In the genomic region with DNA sequence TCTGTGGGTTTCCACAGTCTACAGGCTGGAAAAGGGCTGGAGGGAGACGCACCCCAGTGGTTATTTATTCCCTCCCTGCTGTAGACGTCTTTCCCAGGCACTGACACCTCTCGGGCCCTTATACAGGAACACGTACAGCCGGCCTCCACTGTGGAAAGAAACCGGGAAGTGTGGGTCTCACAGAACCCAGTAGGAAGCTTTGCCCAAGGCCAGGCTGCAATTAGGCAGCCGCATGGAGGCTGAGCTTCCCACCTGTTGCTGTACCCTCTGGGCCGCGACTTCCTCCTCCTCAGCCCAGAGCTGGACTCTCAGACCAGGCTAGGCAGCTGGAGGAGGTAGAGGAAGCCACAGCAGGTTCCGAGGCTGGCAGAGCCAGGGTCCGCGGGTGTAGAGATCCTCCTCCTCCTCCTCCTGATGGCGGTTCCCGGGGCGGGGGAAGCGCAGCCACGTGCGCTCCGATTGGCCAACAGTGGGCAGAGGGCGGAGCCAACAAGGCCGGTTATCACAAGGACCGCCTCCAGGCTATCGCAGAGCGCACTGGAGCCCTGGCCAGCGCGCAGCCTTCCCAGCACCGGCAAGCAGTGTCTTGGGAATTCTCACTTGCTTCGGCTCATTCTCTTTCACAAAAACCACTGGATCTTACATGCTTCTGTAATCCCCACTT, we compare ENCODE assay signal across 8 mouse cellular contexts. TPM values are rescaled to one million over a fixed set of nuclear protein-coding genes. Genes with fewer than 3 reads are reported as not detected.
DNase-seq lines count a peak whose midpoint lies in the region; ATAC-seq and TF ChIP-seq lines count a peak whose summit lies in the region.

A gene (plus strand): TSS at position 530 of the 664 bp plus-strand sequence.

- peak; percentile 90 for ATAC-seq in granulocyte monocyte progenitor cell, adult 5-6 weeks (replicated peaks; ENCODE audit: poor library complexity, severe bottlenecking)
- peak; percentile 98 for ATAC-seq in intestine, postnatal 0 days

- peaks cover 17% of the 10 kb centered on the region; the same call in 1 of the 2 replicates for H3K4me1 ChIP-seq in embryonic facial prominence, embryonic 10.5 days
- no peaks in the 10 kb centered on the region for H3K4me1 ChIP-seq in intestine, postnatal 0 days (replicated peaks; ENCODE audit: control insufficient read depth, insufficient read depth, low read length)
- peaks cover 28% of the 10 kb centered on the region for H3K4me1 ChIP-seq in midbrain, embryonic 10.5 days

- WGBS in embryonic facial prominence, embryonic 10.5 days = under 1% methylated on average over 28 of the region's 28 CpGs
- 1% methylated on average over 25 of the region's 28 CpGs for WGBS in intestine, postnatal 0 days
- WGBS in midbrain, embryonic 10.5 days = under 1% methylated on average over 28 of the region's 28 CpGs

- no peaks in the 10 kb centered on the region for H3K9me3 ChIP-seq in embryonic facial prominence, embryonic 10.5 days
- H3K9me3 ChIP-seq in intestine, postnatal 0 days (ENCODE audit: control insufficient read depth) = no peaks in the 10 kb centered on the region
- no peaks in the 10 kb centered on the region for H3K9me3 ChIP-seq in midbrain, embryonic 10.5 days (replicated peaks)

- H3K27me3 ChIP-seq in embryonic facial prominence, embryonic 10.5 days (replicated peaks; ENCODE audit: low read depth, poor library complexity, severe bottlenecking) = peaks cover 17% of the 10 kb centered on the region
- H3K27me3 ChIP-seq in intestine, postnatal 0 days (replicated peaks; ENCODE audit: control insufficient read depth, insufficient read depth, low read length) = no peaks in the 10 kb centered on the region
- H3K27me3 ChIP-seq in midbrain, embryonic 10.5 days (ENCODE audit: low read depth, poor library complexity, severe bottlenecking) = peaks cover 15% of the 10 kb centered on the region

- peak within 1 kb of the TSS; percentile 78 for H3K4me3 ChIP-seq in embryonic facial prominence, embryonic 10.5 days
- H3K4me3 ChIP-seq in intestine, postnatal 0 days (ENCODE audit: low read depth, low read length) = peak within 1 kb of the TSS; percentile 69
- peak within 1 kb of the TSS; percentile 72 for H3K4me3 ChIP-seq in midbrain, embryonic 10.5 days

- peak within 1 kb of the TSS; percentile 37 for H3K9ac ChIP-seq in intestine, postnatal 0 days (ENCODE audit: low read depth, low read length)

- DNase-seq in adrenal gland, postnatal 14 days = peak; percentile 95
- peak; percentile 95 for DNase-seq in embryonic facial prominence, embryonic 10.5 days (ENCODE audit: low spot score)
- DNase-seq in left cerebral cortex, postnatal 36 days (ENCODE audit: low spot score in 2 of 2) = peak; percentile 92 to 93
- DNase-seq in midbrain, embryonic 10.5 days (ENCODE audit: low spot score) = peak; percentile 94
- DNase-seq in right cerebral cortex, postnatal 36 days (ENCODE audit: low spot score in 2 of 2) = peak; percentile 90 to 94
- peak; percentile 78 to 88 for DNase-seq in urinary bladder, postnatal 4 days (ENCODE audit: low spot score in 2 of 2)

- intact Hi-C loops in left cerebral cortex, postnatal 36 days (cut with DNase I) = loop anchor here (2.0 to 10.0 kb wide), 4 partner anchors 382 to 531 kb away; no protein-coding TSS in a partner anchor

- H3K27ac ChIP-seq in embryonic facial prominence, embryonic 10.5 days (replicated peaks) = peak within 1 kb of the TSS; percentile 85
- H3K27ac ChIP-seq in intestine, postnatal 0 days (ENCODE audit: low read depth, low read length) = peak within 1 kb of the TSS; percentile 9; the same call in 1 of the 2 replicates
- H3K27ac ChIP-seq in midbrain, embryonic 10.5 days (replicated peaks) = peak within 1 kb of the TSS; percentile 84

- H3K36me3 ChIP-seq in embryonic facial prominence, embryonic 10.5 days (replicated peaks) = no peaks in the 10 kb centered on the region
- no peaks in the 10 kb centered on the region for H3K36me3 ChIP-seq in intestine, postnatal 0 days (ENCODE audit: control insufficient read depth, insufficient read depth)
- H3K36me3 ChIP-seq in midbrain, embryonic 10.5 days = no peaks in the 10 kb centered on the region

- H3K4me2 ChIP-seq in intestine, postnatal 0 days (replicated peaks; ENCODE audit: low read depth) = peak within 1 kb of the TSS; percentile 98

- peak; percentile 49 for TF ChIP-seq CTCF in intestine, postnatal 0 days (IDR thresholded peaks at IDR 0.05; ENCODE audit: low read depth)

RNA-seq across cellular contexts. Expression of the gene that starts here (rescaled TPM):
- 7.5 and 7.8 TPM in 2 replicates for total RNA-seq in adrenal gland, postnatal 14 days (2021)
- polyA plus RNA-seq in embryonic facial prominence, embryonic 10.5 days (2016; fragmentation: Nextera tagmentation; extraction: Ambion mirVana) = 2.4 and 2.7 TPM in 2 replicates
- total RNA-seq in granulocyte monocyte progenitor cell, adult 5-6 weeks (2014; fragmentation: Nextera tagmentation) = 5.4 TPM in 2 replicates
- 15.0 and 18.4 TPM in 2 replicates for total RNA-seq in granulocyte monocyte progenitor cell, adult 5-6 weeks (2017)
- polyA plus RNA-seq in intestine, postnatal 0 days (2015; fragmentation: Nextera tagmentation; extraction: Ambion mirVana) = 0.66 and 0.76 TPM in 2 replicates
- 10 to 100 TPM; 21.1 to 22.0 TPM for total RNA-seq in left cerebral cortex, postnatal 36 days (2021)
- 0.65 and 0.94 TPM in 2 replicates for polyA plus RNA-seq in midbrain, embryonic 10.5 days (2016; fragmentation: Nextera tagmentation; extraction: Ambion mirVana)

Comparison
In these comparisons a context has a peak if more than half of its experiments do, and no peak if none do; other contexts are left out.
1. Peak in every context shown above with its lines: DNase-seq, ATAC-seq, H3K4me3 ChIP-seq and H3K27ac ChIP-seq.
2. Peak in ATAC-seq, H3K4me3 ChIP-seq, H3K27ac ChIP-seq, H3K9ac ChIP-seq and H3K4me2 ChIP-seq in intestine, postnatal 0 days; RNA of the gene not detected or under 1 TPM.
3. Peak in DNase-seq, H3K4me3 ChIP-seq and H3K27ac ChIP-seq in midbrain, embryonic 10.5 days; RNA of the gene not detected or under 1 TPM.
4. H3K27ac ChIP-seq: peak in every context shown above with its lines; median percentile 85 in embryonic facial prominence, embryonic 10.5 days; 84 in midbrain, embryonic 10.5 days; 9 in intestine, postnatal 0 days.